ENCODE assay signal across 28 mouse cellular contexts in genomic region chr14:103987266-103987665, GRCm38 (mm10).
"Had no signal": no experiment of that assay in that cellular context is flagged by ENCODE, and none has a peak within 500 bp of the region (broad histone marks: within the 10 kb centered on the region; RNA-seq: fewer than 3 reads in every experiment).

No protein-coding gene starts in this region.

- H3K4me1 ChIP-seq: embryonic facial prominence, embryonic 10.5 days; embryonic facial prominence, embryonic 12.5 days; embryonic facial prominence, embryonic 13.5 days; embryonic facial prominence, embryonic 15.5 days; forebrain, embryonic 10.5 days; forebrain, embryonic 12.5 days; forebrain, embryonic 15.5 days had no signal

- H3K9me3 ChIP-seq: embryonic facial prominence, embryonic 10.5 days; embryonic facial prominence, embryonic 12.5 days; embryonic facial prominence, embryonic 13.5 days; embryonic facial prominence, embryonic 15.5 days; forebrain, embryonic 10.5 days; forebrain, embryonic 12.5 days; forebrain, embryonic 13.5 days; forebrain, embryonic 15.5 days had no signal

- H3K4me2 ChIP-seq: embryonic facial prominence, embryonic 12.5 days; embryonic facial prominence, embryonic 13.5 days; embryonic facial prominence, embryonic 15.5 days; forebrain, embryonic 12.5 days; forebrain, embryonic 13.5 days; forebrain, embryonic 15.5 days had no signal

- H3K9ac ChIP-seq: embryonic facial prominence, embryonic 12.5 days; embryonic facial prominence, embryonic 13.5 days; embryonic facial prominence, embryonic 15.5 days; forebrain, embryonic 12.5 days; forebrain, embryonic 13.5 days; forebrain, embryonic 15.5 days; forebrain, postnatal 0 days had no signal

- H3K27ac ChIP-seq: embryonic facial prominence, embryonic 10.5 days; embryonic facial prominence, embryonic 12.5 days; embryonic facial prominence, embryonic 13.5 days; embryonic facial prominence, embryonic 15.5 days; forebrain, embryonic 10.5 days; forebrain, embryonic 12.5 days; forebrain, embryonic 13.5 days; forebrain, embryonic 15.5 days; gastrocnemius, adult 2 months had no signal

- ATAC-seq: forebrain, embryonic 13.5 days; forebrain, embryonic 14.5 days; forebrain, embryonic 15.5 days; forebrain, embryonic 16.5 days; forebrain, postnatal 0 days had no signal

- H3K4me3 ChIP-seq: embryonic facial prominence, embryonic 10.5 days; embryonic facial prominence, embryonic 12.5 days; embryonic facial prominence, embryonic 13.5 days; embryonic facial prominence, embryonic 15.5 days; erythroblast, embryonic 14.5 days; forebrain, embryonic 10.5 days; forebrain, embryonic 12.5 days; forebrain, embryonic 13.5 days; forebrain, embryonic 15.5 days; gastrocnemius, adult 2 months had no signal

- DNase-seq: cerebellum, adult 2 months; cerebellum, adult 8-10 months; cerebellum, adult 9-10 months; cerebellum, adult 9-11 months; cerebellum, postnatal 10 days; cerebellum, postnatal 14 days; cerebellum, postnatal 25 days; cerebellum, postnatal 36 days; embryo, embryonic 11 days; forebrain, postnatal 0 days; gastrocnemius, adult 2 months; gastrocnemius, postnatal 10 days; gastrocnemius, postnatal 14 days; gastrocnemius, postnatal 25 days; gastrocnemius, postnatal 36 days; heart, adult 11 months; heart, adult 18-20 months had no signal

- H3K27me3 ChIP-seq: embryonic facial prominence, embryonic 12.5 days; embryonic facial prominence, embryonic 13.5 days; embryonic facial prominence, embryonic 15.5 days; forebrain, embryonic 12.5 days; forebrain, embryonic 13.5 days; forebrain, embryonic 15.5 days had no signal

- H3K36me3 ChIP-seq: embryonic facial prominence, embryonic 10.5 days; embryonic facial prominence, embryonic 12.5 days; embryonic facial prominence, embryonic 13.5 days; embryonic facial prominence, embryonic 15.5 days; forebrain, embryonic 10.5 days; forebrain, embryonic 12.5 days; forebrain, embryonic 15.5 days had no signal
